Mouse (Mus musculus) lung, adult 2 months (tissue): ENCODE results near the gene Htr5a.

Experiments
- CTCF ChIP-seq: fragments of 200-500 bp; IDR thresholded peaks from 2 replicates; pipeline ENCODE4 v1.5.1; 2011; ENCODE audit warnings: mild to moderate bottlenecking, low read length, control low read depth; ENCODE audit not compliant: insufficient read depth
- POLR2A ChIP-seq: fragments of 200-500 bp; IDR thresholded peaks from 2 replicates; pipeline ENCODE4 v1.6.1; 2011; ENCODE audit warnings: low read depth, mild to moderate bottlenecking, control low read depth, low read length, borderline replicate concordance; ENCODE audit errors: extremely low read depth

GRCm38 (mm10) chr5:27792173-27792470 is 49.8 kb upstream of the Htr5a start:
- TF ChIP-seq POLR2A, result no peak
- TF ChIP-seq CTCF, result no peak
